Mouse (Mus musculus) hindbrain, embryonic 16.5 days (tissue): ENCODE data around the gene Rps6kc1. TPM values are rescaled to one million over a fixed set of nuclear protein-coding genes. Genes with fewer than 3 reads are reported as not detected.
A peak's percentile ranks its signal among the peaks of the same experiment; 100 is the strongest.

ENCODE experiments used
- ATAC-seq: fragments of 200-750 bp; cut with Nextera tagmentation; 2 replicates; pipeline ENCODE4 v1.8.0; 2017; ENCODE audit warnings: moderate TSS enrichment, moderate library complexity
- H3K27ac ChIP-seq: fragments of 300-500 bp; sonication (generic); 2 replicates; pipeline ENCODE4 v1.5.1; 2014; ENCODE audit warnings: low read depth, mild to moderate bottlenecking, control low read depth, low read length, moderate library complexity
- H3K27me3 ChIP-seq: fragments of 300-500 bp; sonication (generic); replicated peaks from 2 replicates; pipeline ENCODE4 v1.6.1; 2014; ENCODE audit warnings: low read length; ENCODE audit not compliant: control insufficient read depth, insufficient read depth
- H3K36me3 ChIP-seq: fragments of 300-500 bp; sonication (generic); 2 replicates; pipeline ENCODE4 v1.6.1; 2014; ENCODE audit warnings: mild to moderate bottlenecking, low read length, moderate library complexity, mixed read lengths; ENCODE audit not compliant: control insufficient read depth, insufficient read depth
- H3K4me1 ChIP-seq: fragments of 300-500 bp; sonication (generic); 2 replicates; pipeline ENCODE4 v1.6.1; 2014; ENCODE audit warnings: low read depth, low read length; ENCODE audit not compliant: control insufficient read depth, insufficient read depth
- H3K4me2 ChIP-seq: fragments of 300-500 bp; sonication (generic); 2 replicates; pipeline ENCODE4 v1.6.1; 2014; ENCODE audit warnings: mild to moderate bottlenecking, low read length, control low read depth, moderate library complexity
- H3K4me3 ChIP-seq: fragments of 300-500 bp; sonication (generic); 2 replicates; pipeline ENCODE4 v1.5.1; 2014; ENCODE audit warnings: mild to moderate bottlenecking, low read length, control low read depth, moderate library complexity
- H3K9ac ChIP-seq: fragments of 300-500 bp; sonication (generic); 2 replicates; pipeline ENCODE4 v1.6.1; 2014; ENCODE audit warnings: low read depth, mild to moderate bottlenecking, control low read depth, low read length, moderate library complexity
- H3K9me3 ChIP-seq: fragments of 300-500 bp; sonication (generic); 2 replicates; pipeline ENCODE4 v1.6.1; 2014; ENCODE audit warnings: mild to moderate bottlenecking, low read length, moderate library complexity; ENCODE audit not compliant: control insufficient read depth
- WGBS: fragments of 180-500 bp; shearing (Covaris S2); extraction: QIAGEN DNeasy Blood & Tissue Kit; methylation state at CpG from one replicate; pipeline ENCODE4 v1.1.7; 2014; 5-methylcytosine and 5-hydroxymethylcytosine counted together
- polyA plus RNA-seq: library from polyadenylated mRNA; unstranded; fragments of >200 nt; fragmentation: Nextera tagmentation; extraction: Ambion mirVana; gene quantifications from 2 replicates; pipeline ENCODE4 v1.2.1, GENCODE M21; 2015

Rps6kc1 gene
- polyA plus RNA-seq, 1 experiment from 2014 or later, result 28.4 TPM

DNA sequence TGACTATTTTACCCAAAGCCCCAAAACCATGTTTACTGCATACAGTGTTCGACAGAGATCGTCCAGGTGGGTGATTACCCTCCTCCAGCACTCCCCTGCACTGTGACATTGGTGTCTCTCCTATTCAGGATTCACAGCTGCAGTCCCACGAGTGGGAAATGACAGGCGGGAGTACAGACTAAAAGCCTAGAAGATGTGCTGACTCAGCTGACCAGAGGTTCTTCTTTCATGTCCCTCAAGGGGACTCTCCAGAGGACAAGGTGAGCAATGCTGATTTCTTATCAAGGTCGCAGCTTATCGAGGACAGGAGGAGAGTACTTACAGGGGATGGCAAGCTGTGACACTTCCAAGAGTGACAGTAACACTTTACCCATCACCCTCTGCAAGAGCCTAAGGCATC, 178.8 kb downstream of the Rps6kc1 start:
- WGBS, result 78% methylated on average over 6 of the region's 6 CpGs
- Histone ChIP-seq H3K27ac (no peak overlapping the region), H3K9me3 (no peaks in the 10 kb centered on the region), H3K27me3 (no peaks in the 10 kb centered on the region), H3K36me3 (no peaks in the 10 kb centered on the region), H3K4me3 (no peak overlapping the region), H3K9ac (no peak overlapping the region), H3K4me1 (peaks cover 13% of the 10 kb centered on the region), H3K4me2 (no peak overlapping the region)
- no peak for ATAC-seq

DNA sequence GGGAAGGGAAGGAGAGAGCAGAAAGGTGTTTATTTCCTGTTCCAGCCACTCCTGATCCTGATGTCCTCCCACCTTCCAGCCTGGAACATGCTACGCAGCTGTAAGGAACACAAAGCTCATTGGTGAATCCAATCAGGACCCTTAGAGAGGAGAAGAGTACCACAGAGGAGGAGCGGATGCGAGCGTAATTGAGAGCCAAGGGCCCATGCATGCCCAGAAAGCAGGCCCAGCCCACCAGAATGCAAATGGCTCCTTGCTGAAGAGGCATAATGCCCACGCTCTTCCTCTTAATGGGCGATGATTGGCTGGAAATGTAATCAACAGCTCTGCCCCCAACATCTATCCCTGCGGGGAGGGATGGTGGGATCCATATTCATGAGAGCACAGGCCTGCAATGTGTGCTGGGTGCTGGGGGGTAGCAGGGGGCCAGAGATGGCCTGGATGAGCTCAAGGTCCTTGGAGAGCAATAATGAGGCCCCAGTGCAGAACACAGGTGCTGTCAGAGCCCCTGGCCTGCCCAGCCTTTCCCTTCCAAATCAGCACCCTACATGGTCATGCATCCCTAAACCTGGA, 182.0 kb downstream of the Rps6kc1 start:
- H3K4me2 ChIP-seq, result no peak overlapping the region
- 49% methylated on average over 7 of the region's 7 CpGs for WGBS
- no peaks in the 10 kb centered on the region for H3K9me3 ChIP-seq
- H3K36me3 ChIP-seq, result no peaks in the 10 kb centered on the region
- no peak overlapping the region for H3K9ac ChIP-seq
- H3K4me1 ChIP-seq, result peaks cover 24% of the 10 kb centered on the region
- no peak for ATAC-seq
- H3K27ac ChIP-seq, result 0 out of 2 replicates have a peak overlapping the region, but pooled peaks have one; percentile 14
- H3K4me3 ChIP-seq, result no peak overlapping the region
- H3K27me3 ChIP-seq, result no peaks in the 10 kb centered on the region

DNA sequence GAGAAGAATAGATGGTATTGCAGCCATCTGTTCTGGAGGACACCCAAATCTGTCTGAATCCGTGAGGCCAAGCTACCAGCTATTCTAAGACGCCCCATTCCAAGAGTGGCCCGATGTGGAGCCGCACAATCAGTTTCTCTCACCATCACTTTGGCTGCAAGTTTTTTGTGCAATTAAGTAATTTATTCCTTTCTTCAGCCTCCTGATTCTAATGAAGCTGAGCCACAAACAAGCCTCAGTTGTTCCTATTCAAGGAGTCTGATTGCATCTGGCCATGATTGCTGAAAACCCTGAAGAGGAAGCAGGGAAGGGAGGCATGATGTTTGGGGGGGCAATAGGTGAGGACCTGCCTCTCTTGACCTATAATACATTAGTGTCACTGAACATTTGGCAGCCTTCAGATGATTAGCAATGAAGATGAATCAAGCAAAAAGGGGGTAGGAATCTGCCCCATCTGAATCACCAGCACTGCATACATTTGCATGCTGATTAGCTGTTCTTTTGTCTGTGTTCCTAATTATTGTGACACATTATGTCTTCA, 183.4 kb downstream of the Rps6kc1 start:
- no peaks in the 10 kb centered on the region for H3K27me3 ChIP-seq
- H3K9me3 ChIP-seq, result no peaks in the 10 kb centered on the region
- H3K36me3 ChIP-seq, result no peaks in the 10 kb centered on the region
- no peak overlapping the region for H3K27ac ChIP-seq
- no peak overlapping the region for H3K4me2 ChIP-seq
- ATAC-seq, result peak; percentile 38; the same call in 1 of the 2 replicates
- H3K4me3 ChIP-seq, result no peak overlapping the region
- peaks cover 26% of the 10 kb centered on the region for H3K4me1 ChIP-seq
- no peak overlapping the region for H3K9ac ChIP-seq
- 30% methylated on average over 4 of the region's 4 CpGs for WGBS

DNA sequence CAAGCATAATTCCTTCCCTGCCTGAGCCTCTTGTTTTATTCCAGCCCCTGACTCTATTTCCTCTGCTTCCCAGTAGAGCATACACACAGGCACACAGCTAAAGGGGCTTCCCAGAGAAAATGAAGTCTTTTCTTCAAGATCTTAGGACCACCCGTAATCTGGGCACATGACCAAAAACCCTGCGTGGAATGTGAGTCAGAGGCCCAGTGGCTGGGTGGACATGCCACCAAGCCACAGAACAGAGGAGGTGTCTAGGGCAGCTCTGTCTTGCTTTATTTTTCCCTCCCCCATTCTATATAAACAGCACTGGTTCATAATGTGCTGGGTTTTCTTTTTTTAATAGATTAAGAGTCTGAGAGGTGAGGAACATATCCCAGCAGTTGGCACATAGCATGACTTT, 184.2 kb downstream of the Rps6kc1 start:
- no peak for ATAC-seq
- peaks cover 26% of the 10 kb centered on the region for H3K4me1 ChIP-seq
- no peaks in the 10 kb centered on the region for H3K9me3 ChIP-seq
- no peak overlapping the region for H3K4me2 ChIP-seq
- H3K27ac ChIP-seq, result no peak overlapping the region
- H3K4me3 ChIP-seq, result no peak overlapping the region
- H3K36me3 ChIP-seq, result no peaks in the 10 kb centered on the region
- 31% methylated on average over 2 of the region's 2 CpGs for WGBS
- no peaks in the 10 kb centered on the region for H3K27me3 ChIP-seq
- no peak overlapping the region for H3K9ac ChIP-seq

DNA sequence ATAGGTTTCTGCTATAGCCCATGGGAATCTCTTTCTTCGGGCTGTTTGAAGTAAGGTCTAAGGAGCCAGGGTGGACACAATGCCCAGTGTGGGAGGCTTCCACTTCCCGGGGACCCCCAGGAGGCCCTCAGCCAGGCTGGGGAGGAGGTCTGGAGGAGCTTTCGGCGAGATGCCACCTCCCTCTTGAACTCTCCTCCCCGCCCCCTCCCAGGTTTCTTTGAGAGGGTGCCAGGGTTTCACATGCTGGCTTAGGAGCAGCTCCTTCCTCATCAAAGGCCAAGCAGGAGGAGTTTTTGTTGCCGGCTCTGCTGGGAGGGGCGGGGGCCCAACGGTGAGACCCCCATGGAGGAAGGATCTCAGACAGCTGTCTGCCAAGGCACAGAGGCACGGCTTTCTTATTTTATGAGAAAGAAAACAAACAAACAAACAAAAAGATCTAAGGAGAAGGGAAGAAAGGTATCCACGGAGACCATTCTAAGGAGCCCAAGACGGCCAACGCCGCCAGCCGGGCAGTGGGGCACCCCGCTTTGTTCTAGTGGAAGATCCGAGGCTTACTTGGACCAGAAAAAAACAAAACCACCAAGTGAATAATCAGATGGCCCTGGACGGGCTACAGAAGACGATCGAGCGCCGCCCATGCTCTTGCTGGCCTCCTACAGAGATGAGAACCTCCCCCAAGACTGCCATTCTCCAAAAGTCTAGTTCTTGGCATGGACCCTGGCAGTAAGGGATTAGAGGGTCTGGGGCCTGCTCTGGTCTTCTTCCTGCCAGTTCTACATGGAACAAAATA, 186.8 kb downstream of the Rps6kc1 start:
- H3K27me3 ChIP-seq, result no peaks in the 10 kb centered on the region
- WGBS, result 15% methylated on average over 21 of the region's 21 CpGs
- H3K4me2 ChIP-seq, result peak overlapping the region; percentile 17; the same call in 1 of the 2 replicates
- H3K9me3 ChIP-seq, result no peaks in the 10 kb centered on the region
- H3K9ac ChIP-seq, result no peak overlapping the region
- H3K36me3 ChIP-seq, result no peaks in the 10 kb centered on the region
- H3K4me3 ChIP-seq, result no peak overlapping the region
- H3K27ac ChIP-seq, result peak overlapping the region; percentile 39; the same call in 1 of the 2 replicates
- peak; percentile 80 for ATAC-seq
- peaks cover 29% of the 10 kb centered on the region for H3K4me1 ChIP-seq

DNA sequence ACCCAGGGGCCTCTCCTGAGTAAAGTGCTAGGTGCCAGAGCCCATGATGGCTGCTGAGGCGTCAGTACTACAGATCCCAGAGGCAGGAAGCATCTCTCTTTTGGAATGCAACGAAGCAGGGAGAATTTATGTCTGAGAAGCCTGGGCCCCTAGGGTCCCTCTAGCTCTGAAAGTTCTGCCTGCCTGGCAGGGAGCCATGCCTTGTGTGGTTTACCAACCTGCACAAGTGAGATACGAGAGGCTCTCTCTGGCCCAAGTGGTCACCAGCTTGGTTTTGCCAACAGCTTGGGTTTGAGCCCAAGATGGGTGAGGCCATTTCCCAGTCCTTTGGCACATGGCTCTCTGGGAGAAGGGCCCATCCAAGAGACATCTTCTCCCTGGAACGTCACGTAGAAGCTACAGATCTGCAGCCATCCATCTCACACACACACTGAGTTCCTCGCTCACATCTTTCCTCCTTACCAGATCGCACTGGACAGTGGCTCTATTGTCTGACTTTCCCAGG, 187.6 kb downstream of the Rps6kc1 start:
- Histone ChIP-seq H3K9ac (no peak overlapping the region), H3K4me1 (peaks cover 22% of the 10 kb centered on the region), H3K27ac (peak overlapping the region; percentile 3; the same call in 1 of the 2 replicates), H3K9me3 (no peaks in the 10 kb centered on the region), H3K36me3 (no peaks in the 10 kb centered on the region), H3K4me3 (no peak overlapping the region), H3K4me2 (no peak overlapping the region), H3K27me3 (no peaks in the 10 kb centered on the region)
- no peak for ATAC-seq
- WGBS, result 54% methylated on average over 7 of the region's 7 CpGs

DNA sequence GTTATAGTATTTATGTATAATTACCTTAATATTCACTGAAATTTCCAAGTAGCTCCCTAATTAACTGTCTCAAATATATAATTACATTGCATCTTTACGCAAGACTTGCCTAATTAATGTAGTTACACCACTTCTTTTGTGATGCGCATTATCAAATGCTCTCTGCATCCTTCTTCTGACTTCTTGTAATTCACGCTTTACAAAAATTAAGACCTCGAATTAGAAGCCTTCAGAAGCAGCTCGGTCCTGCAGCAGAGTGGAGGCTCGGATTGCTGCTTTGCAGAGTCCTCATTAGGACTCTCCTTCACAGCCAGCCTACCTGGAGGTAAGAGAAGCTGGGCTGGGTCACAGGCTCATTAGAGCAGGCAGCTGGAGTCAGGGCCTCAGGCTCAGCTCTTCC, 197.7 kb downstream of the Rps6kc1 start:
- Histone ChIP-seq H3K36me3 (no peaks in the 10 kb centered on the region), H3K27me3 (no peaks in the 10 kb centered on the region), H3K4me3 (no peak overlapping the region), H3K4me2 (no peak overlapping the region), H3K27ac (no peak overlapping the region), H3K9ac (no peak overlapping the region), H3K4me1 (no peaks in the 10 kb centered on the region), H3K9me3 (no peaks in the 10 kb centered on the region)
- 63% methylated on average over 6 of the region's 6 CpGs for whole genome bisulfite sequencing
- no peak for ATAC-seq

DNA sequence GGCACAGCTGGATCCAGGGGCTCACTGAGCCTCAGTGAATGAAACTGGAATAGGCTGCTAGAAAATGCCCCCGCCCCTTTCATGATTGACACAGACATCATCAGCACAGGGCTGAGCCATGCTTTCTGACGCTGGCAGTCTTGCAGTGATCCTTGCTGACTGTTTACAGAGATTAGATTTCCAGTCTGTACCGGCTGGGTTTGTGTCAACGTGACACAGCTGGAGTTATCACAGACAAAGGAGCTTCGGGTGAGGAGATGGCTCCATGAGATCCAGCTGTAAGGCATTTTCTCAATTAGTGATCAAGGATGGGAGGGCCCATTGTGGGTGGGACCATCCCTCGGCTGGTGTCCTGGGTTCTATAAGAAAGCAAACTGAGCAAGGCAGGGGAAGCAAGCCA, 214.0 kb downstream of the Rps6kc1 start:
- no peaks in the 10 kb centered on the region for H3K9me3 ChIP-seq
- no peak overlapping the region for H3K4me2 ChIP-seq
- no peak overlapping the region for H3K4me3 ChIP-seq
- WGBS, result 39% methylated on average over 6 of the region's 6 CpGs
- no peaks in the 10 kb centered on the region for H3K36me3 ChIP-seq
- H3K27ac ChIP-seq, result no peak overlapping the region
- H3K27me3 ChIP-seq, result no peaks in the 10 kb centered on the region
- H3K4me1 ChIP-seq, result no peaks in the 10 kb centered on the region
- no peak overlapping the region for H3K9ac ChIP-seq
- no peak for ATAC-seq

DNA sequence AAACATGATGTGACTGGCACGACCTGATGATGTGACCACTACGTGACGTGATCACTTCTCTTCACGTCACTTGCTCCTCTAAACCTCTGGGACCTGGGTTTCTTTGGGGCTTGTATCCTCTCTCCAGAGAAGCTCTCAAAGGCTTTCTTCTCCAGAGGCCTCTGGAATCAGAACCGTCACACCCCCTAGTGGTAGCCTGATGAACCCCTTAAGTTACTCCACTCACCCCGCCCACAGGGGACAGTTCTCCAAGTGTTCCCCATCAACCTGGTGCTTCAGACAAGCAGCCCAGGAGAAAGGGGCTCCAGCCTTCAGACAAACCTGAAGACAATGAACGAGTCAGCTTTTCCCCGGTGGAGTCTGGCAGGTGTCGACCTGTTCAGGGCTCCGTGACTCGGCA, 216.0 kb downstream of the Rps6kc1 start:
- no peak for ATAC-seq

More for the DNA sequence above, 216.0 kb downstream of the Rps6kc1 start:
- Histone ChIP-seq H3K4me3 (no peak overlapping the region), H3K36me3 (no peaks in the 10 kb centered on the region), H3K4me1 (peaks cover 1% of the 10 kb centered on the region), H3K9ac (no peak overlapping the region), H3K27me3 (no peaks in the 10 kb centered on the region), H3K27ac (no peak overlapping the region), H3K4me2 (no peak overlapping the region), H3K9me3 (no peaks in the 10 kb centered on the region)
- 72% methylated on average over 11 of the region's 11 CpGs for WGBS
